Mouse (Mus musculus) liver, postnatal 0 days (tissue): ENCODE results near the gene Klk1b4.

Experiments
- CTCF ChIP-seq: sonication (generic); IDR thresholded peaks from 2 replicates; pipeline ENCODE4 v1.5.1; 2016; ENCODE audit warnings: antibody characterized with exemption, low read depth
- EP300 ChIP-seq: IDR thresholded peaks from 2 replicates; pipeline ENCODE4 v1.6.1; 2016; ENCODE audit warnings: antibody characterized with exemption, low read depth, mild to moderate bottlenecking

GRCm38 (mm10) chr7:44247971-44248370 is 40.7 kb downstream of the Klk1b4 start:
- TF ChIP-seq CTCF = no peak
- TF ChIP-seq EP300 = no peak
